Mouse (Mus musculus) E14TG2a.4 (cell line): ENCODE data around the gene Ascc1.
A peak's percentile ranks its signal among the peaks of the same experiment; 100 is the strongest.
"Not testable (repeated sequence)": the region's sequence is repeated elsewhere in the genome, so short reads cannot be mapped to it uniquely, and the experiment has no call there.

ENCODE experiments used
- H3K27me3 ChIP-seq: 2 replicates; pipeline ENCODE4 v1.6.1; 2014; ENCODE audit warnings: low read length, control low read depth; ENCODE audit not compliant: insufficient read depth
- H3K36me3 ChIP-seq: 2 replicates; pipeline ENCODE4 v1.6.1; 2014; ENCODE audit warnings: low read length, control low read depth; ENCODE audit not compliant: insufficient read depth
- H3K4me1 ChIP-seq: replicated peaks from 2 replicates; pipeline ENCODE4 v1.6.1; 2014; ENCODE audit warnings: low read depth, low read length, control low read depth
- H3K4me3 ChIP-seq: replicated peaks from 2 replicates; pipeline ENCODE4 v1.5.1; 2014; ENCODE audit warnings: mild to moderate bottlenecking, low read length
- H3K9me3 ChIP-seq: 2 replicates; pipeline ENCODE4 v1.6.1; 2014; ENCODE audit warnings: low read length, control low read depth
- CTCF ChIP-seq: conservative IDR thresholded peaks from 2 replicates; pipeline ENCODE4 v1.5.1; 2014; ENCODE audit warnings: low read length
- NANOG ChIP-seq: IDR thresholded peaks from 2 replicates; pipeline ENCODE4 v1.6.1; 2014; ENCODE audit warnings: borderline replicate concordance, low read length, mixed read lengths
- POU5F1 ChIP-seq: IDR thresholded peaks from 2 replicates; pipeline ENCODE4 v1.6.1; 2014; ENCODE audit warnings: low read length, borderline replicate concordance

Gene Ascc1

DNA sequence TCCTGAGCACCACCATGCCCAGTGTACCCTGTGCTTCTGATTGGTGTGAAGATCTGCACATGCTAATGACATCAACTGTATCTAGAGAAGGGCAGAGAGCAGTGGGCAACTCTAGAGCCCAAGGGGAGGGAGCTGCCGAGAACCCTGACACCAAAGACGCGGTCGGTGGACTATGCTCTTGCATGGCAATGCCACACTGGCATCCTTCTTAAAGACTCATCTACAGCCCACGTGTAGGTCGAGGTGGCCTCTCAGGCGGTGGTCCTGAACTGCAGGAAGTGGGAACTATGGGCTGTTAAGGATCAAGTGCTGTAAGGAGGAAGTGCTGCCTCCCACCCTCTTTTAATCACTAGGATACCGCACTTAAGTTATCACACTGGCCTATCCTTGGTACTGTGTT, 10.6 kb upstream of the Ascc1 start:
- Histone ChIP-seq H3K9me3 (no peaks in the 10 kb centered on the region), H3K36me3 (peaks cover 96% of the 10 kb centered on the region), H3K4me1 (peaks cover 9% of the 10 kb centered on the region; the same call in 1 of the 2 replicates), H3K27me3 (no peaks in the 10 kb centered on the region), H3K4me3 (no peak overlapping the region)
- no peak for TF ChIP-seq NANOG
- no peak for TF ChIP-seq POU5F1
- no peak for TF ChIP-seq CTCF

DNA sequence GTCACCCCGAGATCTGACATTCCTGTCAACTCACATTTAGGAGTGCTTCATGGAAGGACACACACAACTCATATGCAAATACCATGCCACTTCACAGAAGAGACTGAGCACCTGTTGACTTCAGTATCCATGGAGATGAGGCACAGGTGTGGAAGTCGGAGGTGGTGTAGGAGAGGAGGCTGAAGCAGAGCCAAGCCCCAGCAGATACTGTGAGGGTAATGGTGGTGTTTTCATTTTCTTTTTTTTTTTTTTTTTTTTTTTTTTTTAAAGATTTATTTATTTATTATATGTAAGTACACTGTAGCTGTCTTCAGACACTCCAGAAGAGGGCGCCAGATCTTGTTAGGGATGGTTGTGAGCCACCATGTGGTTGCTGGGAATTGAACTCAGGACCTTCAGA, 8.8 kb upstream of the Ascc1 start:
- Histone ChIP-seq H3K4me1 (peaks cover 12% of the 10 kb centered on the region), H3K36me3 (peaks cover 78% of the 10 kb centered on the region)
- H3K4me3 ChIP-seq, H3K27me3 ChIP-seq, H3K9me3 ChIP-seq: not testable (repeated sequence)

DNA sequence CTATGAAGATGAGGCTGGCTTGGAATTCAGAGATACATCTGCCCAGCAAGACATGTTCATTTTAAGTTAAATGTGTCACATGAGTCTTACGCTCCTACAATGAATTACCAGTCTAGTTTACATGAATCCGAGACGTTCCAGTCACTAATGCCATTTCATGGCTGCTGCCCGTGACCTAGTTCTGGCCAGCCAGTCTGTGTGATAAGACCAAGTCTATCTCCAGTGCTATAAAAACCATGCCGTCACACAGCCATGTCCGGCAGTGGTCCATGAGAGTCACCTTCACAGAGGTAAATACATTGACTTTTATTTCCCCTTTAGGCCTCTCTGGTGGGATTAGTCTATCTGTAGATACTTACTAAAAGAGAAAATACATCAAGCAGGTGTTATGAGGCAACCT, 6.7 kb upstream of the Ascc1 start:
- Histone ChIP-seq H3K4me3 (no peak overlapping the region), H3K27me3 (no peaks in the 10 kb centered on the region), H3K36me3 (peaks cover 72% of the 10 kb centered on the region), H3K4me1 (peaks cover 19% of the 10 kb centered on the region), H3K9me3 (no peaks in the 10 kb centered on the region)
- no peak for TF ChIP-seq CTCF

DNA sequence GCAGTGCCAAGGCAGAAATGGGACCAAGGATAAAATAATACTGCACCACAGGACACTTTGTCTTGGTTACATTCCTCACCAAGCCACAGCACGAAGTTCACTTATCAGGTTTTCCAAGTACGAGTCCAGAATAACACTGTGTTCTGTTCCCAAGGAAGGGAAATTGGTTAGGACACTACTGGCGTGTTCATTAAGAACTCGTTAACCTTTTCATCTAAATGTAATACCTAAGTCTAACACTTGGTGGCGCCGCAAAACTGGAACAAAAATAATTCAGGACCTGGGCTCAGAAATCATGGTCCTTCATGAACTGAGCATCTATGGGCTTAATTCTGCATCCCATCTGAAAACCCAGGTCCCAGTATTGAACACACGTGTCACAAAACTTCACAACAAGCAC, 5.0 kb upstream of the Ascc1 start:
- no peaks in the 10 kb centered on the region for H3K27me3 ChIP-seq
- H3K36me3 ChIP-seq, result peaks cover 62% of the 10 kb centered on the region
- TF ChIP-seq POU5F1, result no peak
- TF ChIP-seq CTCF, result peak; percentile 71
- TF ChIP-seq NANOG, result no peak
- H3K4me1 ChIP-seq, result peaks cover 23% of the 10 kb centered on the region
- no peaks in the 10 kb centered on the region for H3K9me3 ChIP-seq
- no peak overlapping the region for H3K4me3 ChIP-seq

DNA sequence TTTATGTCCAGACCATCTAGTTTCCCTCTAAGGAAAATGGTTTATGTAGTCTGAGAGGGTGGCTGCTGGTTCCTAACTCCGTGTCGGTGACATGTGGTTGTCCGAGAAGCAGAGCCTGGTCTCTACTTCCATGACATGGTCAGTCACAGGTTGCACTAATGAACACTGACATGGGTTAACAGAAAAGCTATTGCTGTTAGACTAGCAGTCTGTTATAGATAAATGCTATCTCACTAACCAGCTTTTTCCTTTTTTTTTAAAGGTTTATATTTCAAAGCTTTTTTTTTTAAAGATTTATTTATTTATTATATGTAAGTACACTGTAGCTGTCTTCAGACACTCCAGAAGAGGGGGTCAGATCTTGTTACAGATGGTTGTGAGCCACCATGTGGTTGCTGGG, 3.5 kb upstream of the Ascc1 start:
- H3K36me3 ChIP-seq, result peaks cover 50% of the 10 kb centered on the region
- TF ChIP-seq NANOG (no peak), POU5F1 (no peak), CTCF (no peak)
- H3K4me3 ChIP-seq, result no peak overlapping the region
- peaks cover 31% of the 10 kb centered on the region for H3K4me1 ChIP-seq
- no peaks in the 10 kb centered on the region for H3K27me3 ChIP-seq
- H3K9me3 ChIP-seq, result no peaks in the 10 kb centered on the region

DNA sequence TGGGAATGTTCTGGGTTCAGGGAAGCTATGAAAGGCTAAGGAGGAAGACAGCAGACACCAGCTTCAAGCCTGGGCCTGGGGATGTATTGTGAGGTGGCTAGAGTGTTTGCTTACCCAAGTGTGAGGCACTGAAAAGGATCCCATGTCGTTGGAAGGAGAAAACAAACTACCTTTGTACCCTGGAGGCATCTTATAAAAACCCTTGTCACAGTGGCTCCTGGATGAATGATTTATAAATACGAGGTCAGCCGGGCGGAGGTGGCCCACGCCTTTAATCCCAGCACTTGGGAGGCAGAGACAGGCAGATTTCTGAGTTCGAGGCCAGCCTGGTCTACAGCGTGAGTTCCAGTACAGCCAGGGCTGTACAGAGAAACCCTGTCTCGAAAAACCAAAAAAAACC, 942 bp upstream of the Ascc1 start:
- H3K4me1 ChIP-seq, result peaks cover 37% of the 10 kb centered on the region
- H3K27me3 ChIP-seq, H3K9me3 ChIP-seq: not testable (repeated sequence)
- peaks cover 27% of the 10 kb centered on the region for H3K36me3 ChIP-seq
- H3K4me3 ChIP-seq, result peak overlapping the region; percentile 89

DNA sequence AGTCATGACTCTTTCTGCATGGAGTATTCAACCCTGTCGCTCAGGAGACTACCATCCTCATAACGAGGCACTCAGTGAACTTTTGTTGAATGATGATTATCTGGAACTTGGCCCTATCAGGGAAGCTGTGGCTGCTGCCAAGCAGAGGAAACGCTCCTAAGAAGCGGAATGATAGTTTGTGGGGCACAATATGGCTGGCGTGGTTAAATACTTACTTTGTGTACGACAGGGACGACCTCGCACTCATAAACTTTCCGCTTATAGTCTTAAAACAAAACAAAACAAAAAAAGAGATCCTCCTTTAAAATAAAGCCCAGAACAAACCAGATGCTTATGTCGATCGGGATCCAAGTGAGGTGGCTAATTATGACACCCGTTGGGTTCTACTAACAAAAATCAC, 402 bp upstream of the Ascc1 start:
- Histone ChIP-seq H3K27me3 (no peaks in the 10 kb centered on the region), H3K4me3 (peak overlapping the region; percentile 89), H3K36me3 (peaks cover 25% of the 10 kb centered on the region), H3K4me1 (peaks cover 37% of the 10 kb centered on the region), H3K9me3 (no peaks in the 10 kb centered on the region)
- TF ChIP-seq CTCF, result no peak
- TF ChIP-seq NANOG, result no peak
- no peak for TF ChIP-seq POU5F1

DNA sequence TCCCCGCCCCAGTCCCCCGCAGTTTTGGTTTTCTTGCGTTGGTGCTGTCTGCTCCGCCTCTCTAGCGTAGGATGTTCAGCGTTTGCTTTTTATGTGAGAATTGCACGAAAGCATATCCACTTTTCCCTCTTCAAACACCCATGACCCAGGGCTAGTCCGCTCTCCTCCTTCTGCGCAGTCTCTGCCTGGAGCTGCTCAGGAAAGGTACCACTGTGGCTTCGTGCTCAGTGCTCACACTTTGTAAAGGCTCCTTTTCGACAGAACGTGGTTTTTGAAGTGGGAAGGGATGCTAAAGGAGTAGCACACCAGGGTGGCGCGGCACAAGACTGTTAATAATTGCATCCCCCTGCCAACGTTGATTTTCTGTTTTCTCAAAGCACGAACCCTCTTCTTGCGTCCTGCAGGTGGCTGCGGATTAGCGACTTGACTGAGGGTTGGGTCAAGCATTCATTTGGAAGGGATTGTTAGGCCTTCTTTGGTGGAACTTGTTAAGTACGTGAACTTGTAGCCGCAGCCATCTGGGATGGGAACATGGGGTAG, 678 bp downstream of the Ascc1 start:
- Histone ChIP-seq H3K27me3 (no peaks in the 10 kb centered on the region), H3K4me1 (peaks cover 34% of the 10 kb centered on the region), H3K9me3 (no peaks in the 10 kb centered on the region), H3K4me3 (peak overlapping the region; percentile 89), H3K36me3 (peaks cover 36% of the 10 kb centered on the region)
- TF ChIP-seq POU5F1 (no peak), NANOG (no peak), CTCF (no peak; the same call in 1 of the 2 replicates)

DNA sequence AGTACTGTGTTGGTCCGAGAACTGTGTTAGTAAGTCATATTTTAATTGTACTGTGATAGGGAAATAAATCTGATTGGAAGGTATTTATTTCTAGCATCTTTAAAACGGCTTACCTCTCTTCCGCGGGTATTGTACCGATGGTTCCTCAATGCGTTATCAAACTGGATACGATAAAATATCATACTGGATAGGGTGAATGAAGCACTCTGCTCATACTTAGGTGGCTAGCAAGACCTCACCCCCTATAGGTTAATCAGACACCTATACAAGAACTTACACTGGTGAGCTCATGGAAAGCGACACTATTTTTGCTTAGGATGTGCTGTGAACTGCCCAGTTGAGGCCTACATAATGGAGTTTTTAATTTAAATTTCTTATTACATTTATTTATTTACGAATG, 1.2 kb downstream of the Ascc1 start:
- TF ChIP-seq CTCF (no peak), NANOG (no peak), POU5F1 (no peak)
- peak overlapping the region; percentile 89 for H3K4me3 ChIP-seq
- peaks cover 42% of the 10 kb centered on the region for H3K36me3 ChIP-seq
- H3K27me3 ChIP-seq, result no peaks in the 10 kb centered on the region
- H3K4me1 ChIP-seq, result peaks cover 34% of the 10 kb centered on the region
- H3K9me3 ChIP-seq, result no peaks in the 10 kb centered on the region
